Mouse (Mus musculus) testis, adult 2 months (tissue): ENCODE results near the gene Wwtr1. TPM values are rescaled to one million over a fixed set of nuclear protein-coding genes. Genes with fewer than 3 reads are reported as not detected.

Experiments
- H3K27ac ChIP-seq: fragments of 200-500 bp; 2 replicates; pipeline ENCODE4 v1.5.1; 2012; ENCODE audit warnings: low read depth, low read length; ENCODE audit not compliant: control insufficient read depth, insufficient read depth
- H3K27me3 ChIP-seq: fragments of 200-500 bp; 2 replicates; pipeline ENCODE4 v1.6.1; 2012; ENCODE audit warnings: mild to moderate bottlenecking, low read length, moderate library complexity; ENCODE audit not compliant: control insufficient read depth, insufficient read depth
- H3K36me3 ChIP-seq: fragments of 200-500 bp; 2 replicates; pipeline ENCODE4 v1.6.1; 2012; ENCODE audit warnings: mild to moderate bottlenecking, low read length; ENCODE audit not compliant: control insufficient read depth, insufficient read depth
- H3K4me1 ChIP-seq: fragments of 200-500 bp; 2 replicates; pipeline ENCODE4 v1.6.1; 2012; ENCODE audit warnings: low read length; ENCODE audit not compliant: control insufficient read depth, insufficient read depth
- H3K4me3 ChIP-seq: fragments of 200-500 bp; 2 replicates; pipeline ENCODE4 v1.5.1; 2012; ENCODE audit warnings: low read depth, mild to moderate bottlenecking, low read length, moderate library complexity, mixed read lengths; ENCODE audit not compliant: control insufficient read depth
- CTCF ChIP-seq: fragments of 200-500 bp; IDR thresholded peaks from 2 replicates; pipeline ENCODE4 v1.5.1; 2012; ENCODE audit warnings: low read depth, mild to moderate bottlenecking, inconsistent platforms, low read length, moderate library complexity; ENCODE audit not compliant: control insufficient read depth, insufficient read depth, insufficient replicate concordance
- POLR2A ChIP-seq: fragments of 200-500 bp; IDR thresholded peaks from 2 replicates; pipeline ENCODE4 v1.6.1; 2012; ENCODE audit warnings: low read depth, mild to moderate bottlenecking, inconsistent platforms, low read length, moderate library complexity; ENCODE audit not compliant: control insufficient read depth
- polyA plus RNA-seq: library from polyadenylated mRNA; depleted of rRNA; stranded (reverse); fragments of >200 nt; gene quantifications from 2 replicates; pipeline ENCODE4 v1.2.3, GENCODE M21; 2012

Gene Wwtr1
- polyA plus RNA-seq, 1 experiment: 23.0 TPM

DNA sequence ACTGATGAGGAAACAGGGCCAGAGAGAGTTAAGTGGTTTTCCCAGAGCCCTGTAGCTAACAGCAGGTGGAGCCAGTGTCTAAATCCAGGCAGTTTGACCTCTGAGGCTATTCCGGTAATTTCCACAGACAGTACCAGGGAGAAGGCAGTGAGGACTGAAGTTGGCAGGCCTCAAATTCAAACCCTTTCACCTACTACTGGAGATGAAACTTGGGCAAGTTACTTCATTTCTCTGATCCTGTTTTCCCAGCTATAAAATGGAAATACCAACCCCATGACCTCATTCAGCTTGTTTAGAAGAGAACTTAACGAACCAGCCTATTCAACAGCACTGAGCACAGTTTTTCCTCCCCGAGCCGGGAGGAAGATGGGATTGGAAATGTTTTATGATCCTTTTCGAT, 105.4 kb downstream of the Wwtr1 start:
- H3K27me3 ChIP-seq: no peaks in the 10 kb centered on the region
- no peak overlapping the region for H3K27ac ChIP-seq
- no peak; the same call in 1 of the 2 replicates for TF ChIP-seq CTCF
- no peak for TF ChIP-seq POLR2A
- no peak overlapping the region for H3K4me3 ChIP-seq
- H3K36me3 ChIP-seq: no peaks in the 10 kb centered on the region
- no peaks in the 10 kb centered on the region for H3K4me1 ChIP-seq

DNA sequence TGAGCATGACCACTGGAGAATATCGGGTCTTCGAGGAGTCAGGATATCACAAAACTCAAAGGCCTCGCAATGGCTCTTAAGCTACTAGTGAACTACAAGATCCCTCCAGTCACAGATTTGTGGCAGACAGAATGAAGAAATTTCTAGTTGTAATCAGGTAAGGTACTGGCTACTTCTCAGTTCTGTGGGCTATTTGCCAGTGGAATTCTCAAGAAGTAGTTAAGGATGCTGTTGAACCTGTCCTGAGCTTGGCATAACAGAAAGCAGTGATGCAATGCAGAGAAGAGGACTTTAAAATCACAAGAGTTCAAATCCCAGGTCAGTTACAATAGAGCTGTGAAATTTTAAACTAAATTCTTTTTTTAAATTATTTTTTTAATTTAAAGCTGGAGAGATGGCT, 106.4 kb downstream of the Wwtr1 start:
- H3K4me3 ChIP-seq: no peak overlapping the region
- no peaks in the 10 kb centered on the region for H3K36me3 ChIP-seq
- H3K27me3 ChIP-seq: no peaks in the 10 kb centered on the region
- H3K27ac ChIP-seq: no peak overlapping the region
- TF ChIP-seq POLR2A (no peak), CTCF (no peak)
- H3K4me1 ChIP-seq: no peaks in the 10 kb centered on the region

DNA sequence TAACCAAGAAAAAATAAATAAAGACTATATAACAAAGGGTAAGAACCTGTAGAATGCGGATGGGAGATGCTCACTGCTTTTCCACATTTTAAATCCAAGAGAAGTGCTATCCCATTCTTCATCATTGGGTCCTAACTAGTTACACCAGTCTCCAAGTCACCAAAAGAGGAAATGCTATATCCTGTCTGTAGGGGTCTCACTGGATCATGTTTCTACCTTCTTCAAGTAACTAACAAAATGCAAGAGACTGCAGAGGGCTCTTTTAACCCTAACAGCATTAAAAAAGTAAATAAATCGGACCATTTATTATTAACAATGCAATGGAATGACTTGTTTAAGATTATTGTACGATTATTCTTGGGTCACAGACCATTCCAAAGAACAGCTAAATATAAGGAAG, 109.4 kb downstream of the Wwtr1 start:
- H3K27ac ChIP-seq: no peak overlapping the region
- H3K36me3 ChIP-seq: no peaks in the 10 kb centered on the region
- no peak for TF ChIP-seq CTCF
- TF ChIP-seq POLR2A: no peak

DNA sequence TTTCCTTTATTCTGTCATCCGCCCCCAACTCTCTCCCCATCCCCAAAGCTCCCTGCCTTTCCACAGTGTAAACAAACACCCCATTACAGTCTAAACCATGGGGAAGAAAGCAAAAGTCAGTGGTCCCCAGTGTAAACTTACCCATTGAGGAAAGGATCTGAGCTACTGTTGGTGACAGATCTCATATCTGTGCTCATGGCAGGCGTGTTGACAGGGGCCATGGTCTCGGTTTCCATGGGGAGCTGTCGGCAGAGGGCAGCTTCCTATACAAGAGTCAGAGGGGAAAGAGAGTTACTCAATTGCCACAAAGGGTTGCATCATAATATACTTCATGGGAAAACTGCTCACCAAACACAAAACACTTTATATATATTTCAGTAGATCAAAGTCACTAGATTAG, 112.4 kb downstream of the Wwtr1 start:
- Histone ChIP-seq H3K27ac (no peak overlapping the region), H3K4me1 (no peaks in the 10 kb centered on the region), H3K36me3 (no peaks in the 10 kb centered on the region), H3K27me3 (no peaks in the 10 kb centered on the region), H3K4me3 (no peak overlapping the region)
- TF ChIP-seq POLR2A (no peak), CTCF (no peak)

More for the DNA sequence above, 109.4 kb downstream of the Wwtr1 start:
- H3K4me1 ChIP-seq: no peaks in the 10 kb centered on the region
- H3K4me3 ChIP-seq: no peak overlapping the region
- H3K27me3 ChIP-seq: no peaks in the 10 kb centered on the region

DNA sequence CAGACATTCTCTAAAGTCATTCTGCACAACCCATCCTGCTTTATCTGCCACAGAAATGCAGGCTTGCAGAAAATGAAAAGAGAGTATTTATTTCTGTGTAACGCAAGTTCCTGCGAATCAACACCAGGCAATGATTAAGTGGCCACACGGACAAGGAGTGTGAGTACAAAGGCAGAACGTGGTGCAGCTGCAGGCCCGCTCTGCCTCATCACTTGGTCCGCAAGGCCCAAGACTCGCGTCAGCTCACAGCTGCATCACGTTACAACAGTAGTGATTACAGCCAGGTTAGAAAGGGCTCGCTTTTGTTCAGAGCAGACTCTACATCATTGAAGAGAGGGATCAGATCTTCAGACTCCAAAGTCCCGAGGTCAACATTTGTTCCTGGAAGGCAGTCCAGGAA, 117.1 kb downstream of the Wwtr1 start:
- TF ChIP-seq POLR2A (no peak), CTCF (no peak)
- H3K27ac ChIP-seq: no peak overlapping the region
- H3K4me1 ChIP-seq: no peaks in the 10 kb centered on the region
- H3K27me3 ChIP-seq: no peaks in the 10 kb centered on the region
- no peak overlapping the region for H3K4me3 ChIP-seq
- no peaks in the 10 kb centered on the region for H3K36me3 ChIP-seq

DNA sequence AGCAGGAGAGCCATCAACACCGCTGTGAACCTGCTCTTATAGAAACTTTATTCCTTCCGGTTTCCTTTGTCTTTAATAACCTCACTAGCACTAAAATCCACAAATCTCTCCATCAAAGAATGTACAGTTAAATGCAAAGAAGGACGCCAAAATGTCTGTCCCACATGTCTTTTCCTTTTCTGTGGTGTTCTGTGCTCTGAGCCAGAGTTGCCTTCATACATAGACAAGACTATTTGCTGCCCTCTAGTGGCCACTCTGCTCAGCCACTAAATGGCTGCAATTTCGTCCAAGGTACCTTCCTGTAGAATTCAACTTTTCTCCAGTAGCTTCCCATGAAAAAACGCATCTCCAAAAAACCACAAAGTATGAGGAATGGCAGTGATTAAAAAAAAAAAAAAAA, 127.3 kb downstream of the Wwtr1 start:
- H3K4me1 ChIP-seq: no peaks in the 10 kb centered on the region
- no peaks in the 10 kb centered on the region for H3K27me3 ChIP-seq
- H3K27ac ChIP-seq: no peak overlapping the region
- H3K4me3 ChIP-seq: no peak overlapping the region
- no peaks in the 10 kb centered on the region for H3K36me3 ChIP-seq
- no peak for TF ChIP-seq POLR2A
- peak; percentile 18; the same call in 1 of the 2 replicates for TF ChIP-seq CTCF

DNA sequence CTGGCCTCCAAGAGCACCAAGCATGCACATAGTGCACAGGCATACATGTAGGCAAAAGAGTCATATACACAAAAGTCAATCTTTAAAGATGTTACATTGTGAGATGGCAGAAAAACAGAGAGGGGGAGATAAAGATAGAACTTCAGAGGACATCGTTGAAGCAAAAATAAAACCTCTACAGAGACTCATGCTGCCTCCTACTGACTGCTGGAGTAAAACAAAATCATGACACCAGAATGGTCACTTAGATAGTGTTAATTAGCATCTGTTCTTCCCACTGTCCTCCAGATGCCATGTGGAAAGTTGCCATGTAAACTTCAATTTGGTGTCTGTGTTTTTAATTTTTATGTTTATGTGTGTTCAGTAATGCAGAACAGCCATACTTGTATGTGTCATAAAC, 127.8 kb downstream of the Wwtr1 start:
- TF ChIP-seq CTCF: no peak
- no peak for TF ChIP-seq POLR2A
- Histone ChIP-seq H3K4me3 (no peak overlapping the region), H3K36me3 (no peaks in the 10 kb centered on the region), H3K27me3 (no peaks in the 10 kb centered on the region), H3K27ac (no peak overlapping the region), H3K4me1 (no peaks in the 10 kb centered on the region)

DNA sequence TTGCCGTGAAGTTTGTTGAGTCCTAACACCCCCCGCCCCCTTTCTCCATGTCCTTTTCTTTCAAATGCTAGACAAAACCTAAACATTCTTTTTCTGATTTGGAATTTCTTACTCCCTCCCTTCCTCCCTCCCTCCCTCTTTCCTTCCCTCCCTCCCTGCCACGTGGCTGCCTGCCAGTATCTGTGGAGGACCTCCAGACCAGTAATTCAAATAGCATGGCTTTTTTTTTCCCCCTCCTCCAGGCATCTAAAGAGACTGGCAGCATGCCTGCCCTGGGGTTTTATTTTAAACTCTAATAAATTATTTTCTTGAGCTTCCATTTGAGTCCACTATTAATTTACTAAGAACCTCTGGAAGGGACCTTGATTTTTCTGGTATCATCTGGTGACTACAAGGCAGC, 130.0 kb downstream of the Wwtr1 start:
- H3K36me3 ChIP-seq: no peaks in the 10 kb centered on the region
- TF ChIP-seq POLR2A (no peak), CTCF (no peak)
- no peak overlapping the region for H3K27ac ChIP-seq
- H3K4me1 ChIP-seq: no peaks in the 10 kb centered on the region
- no peak overlapping the region for H3K4me3 ChIP-seq
- no peaks in the 10 kb centered on the region for H3K27me3 ChIP-seq
